Mouse (Mus musculus): ENCODE measurements at regions not wholly inside any gene's neighbourhood (a gene's known extent, or its start where the extent isn't known, plus 50 kb on each side); places are given as distances from the start of the nearest gene placed in this dataset.
A peak's percentile ranks its signal among the peaks of the same experiment; 100 is the strongest.

DNA sequence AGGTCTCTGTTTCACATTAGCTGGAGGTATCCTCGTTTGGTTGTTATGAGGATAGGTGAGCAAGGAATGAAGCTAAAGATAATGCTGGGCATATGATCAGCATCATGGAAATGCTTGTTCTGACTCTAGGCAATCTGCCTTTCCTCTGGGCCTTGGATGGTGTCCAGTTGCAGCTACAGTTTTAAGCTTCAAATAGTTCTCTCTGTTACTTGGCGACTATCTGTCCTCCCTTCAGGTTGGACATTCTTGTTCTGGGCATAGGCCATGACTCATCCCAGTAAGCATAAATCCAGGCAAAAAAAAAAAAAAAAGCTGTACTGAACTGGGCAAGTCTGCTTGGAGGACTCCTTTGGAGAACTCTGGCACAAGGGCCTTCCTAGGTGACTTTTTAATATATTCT, 776.9 kb downstream of the Kcnma1 start:
- DNase-seq (ENCODE audit: low spot score in 2 of 2) = peak; percentile 12 to 55

DNA sequence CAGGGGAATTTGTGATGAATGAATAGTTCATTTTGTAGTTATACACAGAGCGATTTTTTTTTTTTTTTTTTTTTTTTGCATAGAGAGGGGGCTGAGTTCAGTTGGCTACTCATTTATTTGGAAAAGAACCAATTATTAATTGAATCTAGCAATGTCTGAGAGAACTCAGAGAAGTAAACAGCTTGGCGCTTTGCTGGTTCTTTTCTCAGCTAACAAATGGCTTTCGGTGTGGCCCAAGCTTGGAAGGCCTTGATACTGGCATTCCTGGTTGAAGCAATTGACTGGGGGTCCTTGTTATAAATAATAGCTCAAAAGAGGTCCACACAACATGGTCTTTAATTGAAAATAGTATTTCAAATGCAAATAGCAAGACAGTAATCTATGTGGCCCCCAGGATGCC, 815.6 kb downstream of the Kcnma1 start:
- DNase-seq (ENCODE audit: low spot score in 2 of 2) = no peak

GRCm38 (mm10) chr14:23194569-23195529, 819.4 kb downstream of the Kcnma1 start:
- no peak for DNase-seq (ENCODE audit: low spot score in 2 of 2)

DNA sequence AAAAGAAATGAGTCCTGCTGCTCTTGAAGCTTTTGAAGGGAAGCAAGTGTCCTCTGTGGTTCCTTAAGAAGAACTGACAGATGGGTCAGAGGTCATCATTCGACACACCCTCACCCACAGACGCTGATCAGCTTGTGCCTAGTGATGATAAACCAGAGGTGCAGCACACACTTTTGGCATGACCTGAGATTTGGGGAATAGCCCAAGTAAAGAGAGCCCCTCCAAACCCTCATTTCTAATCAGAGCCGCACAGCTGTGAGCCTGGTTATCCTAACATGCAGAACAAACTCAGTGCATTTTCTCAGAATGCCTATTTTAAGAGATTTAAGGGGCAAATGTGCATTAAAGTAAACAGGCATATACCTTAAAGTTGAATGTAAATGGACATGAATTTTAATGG, 821.7 kb downstream of the Kcnma1 start:
- no peak for DNase-seq (ENCODE audit: low spot score in 2 of 2)

DNA sequence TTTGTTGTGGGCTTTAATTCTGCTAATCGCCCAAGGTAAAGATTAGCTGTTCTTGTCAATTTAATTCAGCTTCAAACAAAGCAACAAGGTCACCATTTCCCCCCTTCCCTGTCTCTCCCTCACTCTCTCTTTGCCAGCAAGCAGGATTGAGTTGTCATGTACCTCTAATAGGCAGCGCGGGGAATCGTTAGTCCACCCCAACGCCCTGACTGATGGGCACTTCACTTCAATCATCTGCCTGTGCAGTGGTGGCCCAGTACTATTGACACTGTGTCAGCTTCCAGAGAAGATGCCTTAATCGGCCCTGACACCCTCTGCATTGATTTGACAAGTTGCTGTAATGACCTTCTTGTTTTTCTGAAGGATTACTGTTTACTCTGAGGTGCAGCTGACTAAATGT, 828.9 kb downstream of the Kcnma1 start:
- no peak for DNase-seq (ENCODE audit: low spot score in 2 of 2)

DNA sequence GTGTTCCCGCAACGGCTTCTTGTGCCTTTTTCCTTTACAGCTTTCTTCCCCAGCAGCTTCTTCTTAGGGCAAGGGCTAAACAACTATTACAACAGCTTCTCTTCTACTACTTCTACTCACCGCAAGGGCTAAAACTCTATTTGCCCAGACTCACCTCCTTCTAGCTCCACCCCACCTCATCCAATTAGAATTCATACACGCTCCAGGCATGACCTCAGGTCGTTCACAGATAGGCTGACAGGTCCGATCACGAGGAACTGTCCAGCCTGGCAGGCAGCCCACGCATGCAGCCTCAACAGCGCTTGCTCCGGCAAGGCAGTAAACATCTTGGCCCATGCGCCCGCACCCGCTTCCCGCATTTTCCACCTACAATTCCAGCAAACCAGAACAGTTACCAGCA, 844.9 kb downstream of the Kcnma1 start:
- DNase-seq (ENCODE audit: low spot score in 2 of 2) = no peak

GRCm38 (mm10) chr14:23160567-23160966, 853.7 kb downstream of the Kcnma1 start:
- no peak for DNase-seq (ENCODE audit: low spot score in 2 of 2)

DNA sequence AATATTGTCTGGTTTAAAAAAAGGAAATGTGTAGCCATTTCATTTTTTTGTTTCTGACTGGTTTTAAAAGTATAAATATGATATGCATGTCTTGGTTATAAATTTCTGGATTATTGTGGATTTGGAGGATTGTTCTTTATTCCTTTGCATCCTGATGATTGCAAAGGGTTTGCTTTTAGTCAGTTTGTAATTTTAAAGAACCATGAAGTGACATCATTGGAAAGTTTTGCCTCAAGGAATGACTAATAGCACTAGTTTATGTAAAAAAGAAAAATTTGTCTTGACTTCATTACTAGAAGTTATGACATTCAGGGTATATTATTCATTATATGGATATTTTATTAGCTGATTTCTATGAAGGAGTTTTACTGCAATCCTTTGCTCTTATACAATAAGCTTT, 863.9 kb downstream of the Kcnma1 start:
- no peak for DNase-seq (ENCODE audit: low spot score in 2 of 2)

DNA sequence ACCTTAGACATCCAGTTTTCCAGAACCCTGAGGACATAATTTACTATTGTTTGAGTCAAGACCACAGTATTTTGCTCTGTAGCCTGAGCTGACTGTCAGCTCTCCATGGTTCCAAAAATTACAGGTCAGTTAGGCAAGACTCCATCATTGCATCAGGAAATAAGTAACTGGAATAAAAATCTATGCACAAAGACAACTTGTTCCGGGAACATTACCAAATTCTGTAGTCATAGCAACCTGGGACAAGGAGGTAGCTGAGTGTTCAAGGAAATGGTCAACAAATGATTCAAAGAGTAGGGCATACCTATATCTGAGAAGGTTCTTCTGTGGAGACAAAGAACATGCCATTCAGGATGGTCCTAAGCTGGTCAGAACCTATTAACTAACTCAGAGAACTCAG, 867.3 kb downstream of the Kcnma1 start:
- DNase-seq (ENCODE audit: low spot score in 2 of 2) = no peak

- peak; percentile 8 to 10 for DNase-seq (ENCODE audit: low spot score in 2 of 2)
These were observed 873.9 kb downstream of the Kcnma1 start for GRCm38 (mm10) chr14:23140385-23140784.

GRCm38 (mm10) chr14:23134723-23135122, 879.6 kb downstream of the Kcnma1 start:
- no peak for DNase-seq (ENCODE audit: low spot score in 2 of 2)

DNA sequence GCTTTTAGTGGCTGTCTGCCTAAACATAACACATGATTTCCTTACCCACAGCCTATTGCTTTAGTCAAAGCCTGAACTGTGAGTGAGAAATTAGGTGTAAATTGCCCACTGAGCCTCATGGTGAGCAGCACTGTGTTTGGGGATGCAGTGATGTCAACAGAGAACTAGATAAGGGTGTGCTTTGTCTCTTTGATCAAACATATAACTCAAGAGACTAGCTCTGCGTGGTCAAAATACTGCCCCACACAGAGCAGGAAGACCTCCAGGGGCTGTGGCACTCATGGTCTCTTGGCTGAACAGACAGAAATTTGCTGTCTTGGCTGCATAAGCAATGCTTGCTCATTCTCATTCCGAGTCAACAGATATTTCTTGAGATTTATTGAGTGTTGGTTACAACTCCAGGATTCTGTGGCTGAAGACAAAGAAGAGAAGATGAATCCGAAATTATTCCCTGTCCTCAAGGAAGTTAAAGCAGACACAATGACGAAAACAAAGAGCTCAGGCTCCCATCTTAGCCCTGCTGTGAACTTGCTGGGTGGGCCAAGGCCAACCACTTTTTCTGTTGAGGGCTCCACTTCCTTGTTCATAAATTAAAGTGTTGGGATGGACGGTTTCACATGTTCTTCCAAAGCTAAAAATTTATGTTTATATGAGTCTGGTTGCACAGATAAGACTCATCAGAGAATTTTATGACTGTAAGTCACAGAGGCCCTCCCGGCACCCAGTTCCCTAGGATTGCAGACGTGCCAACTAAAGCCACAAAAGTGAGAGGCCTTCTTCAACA, 882.4 kb downstream of the Kcnma1 start:
- no peak for DNase-seq (ENCODE audit: low spot score in 2 of 2)

GRCm38 (mm10) chr14:23115889-23116510, 898.3 kb downstream of the Kcnma1 start:
- DNase-seq (ENCODE audit: low spot score in 2 of 2) = no peak

DNA sequence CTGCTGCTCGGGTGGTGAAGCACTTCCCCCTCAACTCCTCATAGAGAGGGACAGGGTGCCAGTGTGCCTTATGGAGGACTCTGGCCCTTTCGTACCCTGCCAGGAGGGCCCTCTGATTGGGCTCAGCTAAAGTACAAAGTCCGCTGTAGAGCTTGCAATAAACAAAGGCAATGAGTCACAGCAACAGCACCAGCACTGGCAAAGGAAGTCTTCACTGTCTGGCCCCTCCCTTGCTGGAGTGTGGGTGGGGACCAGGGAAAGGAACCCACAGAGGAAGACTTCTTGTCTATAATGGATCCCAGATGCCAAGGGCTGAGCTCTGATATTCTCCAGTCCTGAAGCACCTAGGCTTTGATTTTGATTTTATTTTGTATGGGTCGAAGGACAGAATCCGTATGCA, 899.4 kb downstream of the Kcnma1 start:
- no peak for DNase-seq (ENCODE audit: low spot score in 2 of 2)

- DNase-seq (ENCODE audit: low spot score in 2 of 2) = no peak
These were observed 899.8 kb downstream of the Kcnma1 start for GRCm38 (mm10) chr14:23114456-23114855.

GRCm38 (mm10) chr14:23112369-23112768, 901.9 kb downstream of the Kcnma1 start:
- DNase-seq (ENCODE audit: low spot score in 2 of 2) = no peak

DNA sequence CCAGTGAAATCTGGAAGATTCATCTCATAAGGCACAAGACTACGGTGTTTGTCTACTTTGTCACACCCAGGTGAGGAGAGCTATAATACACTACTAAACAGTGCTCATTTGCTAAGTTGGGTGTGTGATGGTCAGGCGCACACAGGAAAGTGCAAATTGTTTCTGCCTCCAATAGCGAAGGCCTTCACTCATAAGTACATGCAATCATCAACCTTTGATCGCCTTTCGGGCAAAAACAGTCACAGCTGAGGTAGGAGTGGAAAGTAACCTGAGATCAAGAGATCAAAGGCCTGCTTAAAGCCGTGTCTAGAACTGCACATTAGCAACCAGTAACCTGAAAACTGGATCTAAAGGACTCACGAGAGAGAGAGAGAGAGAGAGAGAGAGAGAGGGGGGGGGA, 905.7 kb downstream of the Kcnma1 start:
- no peak for DNase-seq (ENCODE audit: low spot score in 2 of 2)

DNA sequence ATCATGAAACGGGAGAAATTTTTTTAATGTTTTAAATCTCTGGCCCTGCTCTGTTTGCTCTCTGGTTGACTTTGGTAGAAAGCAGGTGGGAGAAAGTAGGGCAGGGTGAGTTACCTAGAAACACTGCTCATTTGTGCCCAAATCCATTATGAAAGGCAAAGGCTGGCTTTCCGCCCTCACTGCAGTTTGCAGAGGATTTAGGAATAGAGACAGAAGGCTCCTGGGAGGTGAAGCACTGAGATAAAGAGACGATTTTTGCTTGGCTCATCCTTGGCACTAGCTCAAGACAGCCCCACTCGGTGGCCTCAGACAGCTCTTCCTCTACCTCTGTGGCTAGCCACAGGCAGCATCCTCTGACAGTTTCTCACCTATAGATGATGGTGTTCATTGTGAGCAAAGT, 906.8 kb downstream of the Kcnma1 start:
- no peak for DNase-seq (ENCODE audit: low spot score in 2 of 2)

Data from heart, adult 9 months (tissue).